Mouse (Mus musculus) erythroblast, embryonic 14.5 days (primary cell): ENCODE measurements around the gene Fam213a. TPM values are rescaled to one million over a fixed set of nuclear protein-coding genes. Genes with fewer than 3 reads are reported as not detected.

Source experiments
- H3K27me3 ChIP-seq: 2 replicates; pipeline ENCODE4 v1.6.1; 2012; ENCODE audit warnings: inconsistent platforms; ENCODE audit not compliant: control insufficient read depth
- H3K36me3 ChIP-seq: 2 replicates; pipeline ENCODE4 v1.6.1; 2012; ENCODE audit warnings: mild to moderate bottlenecking, inconsistent platforms; ENCODE audit not compliant: control insufficient read depth
- H3K4me1 ChIP-seq: 2 replicates; pipeline ENCODE4 v1.6.1; 2012; ENCODE audit warnings: inconsistent platforms; ENCODE audit not compliant: control insufficient read depth
- H3K4me3 ChIP-seq: replicated peaks from 2 replicates; pipeline ENCODE3; 2012; ENCODE audit warnings: moderate library complexity, mild to moderate bottlenecking, inconsistent platforms
- H3K9me3 ChIP-seq: 2 replicates; pipeline ENCODE4 v1.6.1; 2012; ENCODE audit warnings: low read length, inconsistent platforms, mixed read lengths; ENCODE audit not compliant: control insufficient read depth
- GATA1 ChIP-seq: IDR thresholded peaks from 2 replicates; pipeline ENCODE4 v1.6.1; 2012; ENCODE audit warnings: low read length, inconsistent platforms, mixed read lengths
- TAL1 ChIP-seq: IDR thresholded peaks from 3 replicates; pipeline ENCODE4 v1.6.1; 2012; ENCODE audit warnings: low read length, inconsistent platforms, mixed read lengths
- polyA plus RNA-seq: library from polyadenylated mRNA; stranded (reverse); fragments of >175 nt; gene quantifications from 2 replicates; pipeline ENCODE4 v1.2.3, GENCODE M21; 2012

Gene Fam213a
- polyA plus RNA-seq, 1 experiment = 8.5 TPM

- TF ChIP-seq GATA1 = no peak
- no peak for TF ChIP-seq TAL1
- Histone ChIP-seq H3K36me3 (no peaks in the 10 kb centered on the region), H3K9me3 (no peaks in the 10 kb centered on the region), H3K4me1 (peaks cover 33% of the 10 kb centered on the region), H3K27me3 (no peaks in the 10 kb centered on the region), H3K4me3 (no peak overlapping the region)
These were observed 15.7 kb upstream of the Fam213a start for GRCm38 (mm10) chr14:41029303-41029702.

- TF ChIP-seq GATA1 = peak; percentile 54; the same call in 1 of the 2 replicates
- peak; percentile 62 for TF ChIP-seq TAL1
- Histone ChIP-seq H3K4me1 (peaks cover 45% of the 10 kb centered on the region), H3K4me3 (no peak overlapping the region), H3K36me3 (no peaks in the 10 kb centered on the region), H3K9me3 (no peaks in the 10 kb centered on the region), H3K27me3 (peaks cover 2% of the 10 kb centered on the region)
These were observed 12.2 kb upstream of the Fam213a start for GRCm38 (mm10) chr14:41025594-41026284.

GRCm38 (mm10) chr14:41025087-41025486 is 11.5 kb upstream of the Fam213a start:
- H3K4me3 ChIP-seq = no peak overlapping the region
- TF ChIP-seq TAL1 = no peak
- TF ChIP-seq GATA1 = no peak
- H3K27me3 ChIP-seq = peaks cover 5% of the 10 kb centered on the region
- H3K4me1 ChIP-seq = peaks cover 45% of the 10 kb centered on the region
- no peaks in the 10 kb centered on the region for H3K9me3 ChIP-seq
- H3K36me3 ChIP-seq = no peaks in the 10 kb centered on the region

- Histone ChIP-seq H3K27me3 (peaks cover 26% of the 10 kb centered on the region), H3K9me3 (no peaks in the 10 kb centered on the region), H3K36me3 (no peaks in the 10 kb centered on the region), H3K4me3 (no peak overlapping the region), H3K4me1 (peaks cover 41% of the 10 kb centered on the region)
- TF ChIP-seq GATA1 = no peak
- no peak for TF ChIP-seq TAL1
These were observed 7.7 kb upstream of the Fam213a start for GRCm38 (mm10) chr14:41021246-41021645.

GRCm38 (mm10) chr14:41017460-41017859 is 3.9 kb upstream of the Fam213a start:
- no peaks in the 10 kb centered on the region for H3K36me3 ChIP-seq
- H3K4me1 ChIP-seq = peaks cover 35% of the 10 kb centered on the region
- no peak overlapping the region for H3K4me3 ChIP-seq
- no peaks in the 10 kb centered on the region for H3K9me3 ChIP-seq
- peaks cover 40% of the 10 kb centered on the region for H3K27me3 ChIP-seq
- TF ChIP-seq GATA1 = no peak
- no peak for TF ChIP-seq TAL1

GRCm38 (mm10) chr14:41014701-41015240 is 1.2 kb upstream of the Fam213a start:
- Histone ChIP-seq H3K4me3 (no peak overlapping the region), H3K4me1 (peaks cover 55% of the 10 kb centered on the region), H3K36me3 (peaks cover 3% of the 10 kb centered on the region), H3K9me3 (no peaks in the 10 kb centered on the region), H3K27me3 (peaks cover 36% of the 10 kb centered on the region)
- TF ChIP-seq GATA1 (no peak), TAL1 (no peak)

- peaks cover 10% of the 10 kb centered on the region for H3K36me3 ChIP-seq
- peak overlapping the region; percentile 69 for H3K4me3 ChIP-seq
- H3K9me3 ChIP-seq = no peaks in the 10 kb centered on the region
- H3K4me1 ChIP-seq = peaks cover 70% of the 10 kb centered on the region
- TF ChIP-seq GATA1 (no peak), TAL1 (no peak)
- H3K27me3 ChIP-seq = peaks cover 33% of the 10 kb centered on the region
These were observed 445 bp downstream of the Fam213a start for GRCm38 (mm10) chr14:41013143-41013542.

- Histone ChIP-seq H3K9me3 (no peaks in the 10 kb centered on the region), H3K4me1 (peaks cover 76% of the 10 kb centered on the region), H3K27me3 (peaks cover 21% of the 10 kb centered on the region), H3K36me3 (peaks cover 12% of the 10 kb centered on the region), H3K4me3 (no peak overlapping the region)
- no peak for TF ChIP-seq TAL1
- no peak for TF ChIP-seq GATA1
These were observed 1.7 kb downstream of the Fam213a start for GRCm38 (mm10) chr14:41011916-41012315.

GRCm38 (mm10) chr14:41008138-41008537 is 5.5 kb downstream of the Fam213a start:
- TF ChIP-seq TAL1 = no peak
- TF ChIP-seq GATA1 = no peak
- H3K4me1 ChIP-seq = peaks cover 89% of the 10 kb centered on the region
- no peaks in the 10 kb centered on the region for H3K9me3 ChIP-seq
- peaks cover 40% of the 10 kb centered on the region for H3K36me3 ChIP-seq
- H3K27me3 ChIP-seq = no peaks in the 10 kb centered on the region
- H3K4me3 ChIP-seq = peak overlapping the region; percentile 63

- H3K36me3 ChIP-seq = peaks cover 44% of the 10 kb centered on the region
- no peaks in the 10 kb centered on the region for H3K9me3 ChIP-seq
- H3K27me3 ChIP-seq = no peaks in the 10 kb centered on the region
- TF ChIP-seq TAL1 (peak; percentile 69), GATA1 (peak; percentile 98)
- H3K4me3 ChIP-seq = peak overlapping the region; percentile 63
- H3K4me1 ChIP-seq = peaks cover 86% of the 10 kb centered on the region
These were observed 5.9 kb downstream of the Fam213a start for GRCm38 (mm10) chr14:41007641-41008040.
